Mouse (Mus musculus): ENCODE data around the gene Igf2r. TPM values are rescaled to one million over a fixed set of nuclear protein-coding genes. Genes with fewer than 3 reads are reported as not detected.

Gene Igf2r
- polyA plus RNA-seq, 1 experiment = 8.3 TPM

- Histone ChIP-seq H3K4me3 (replicated peaks; ENCODE audit: control insufficient read depth, low read depth, low read length) (no peak overlapping the region), H3K27ac (ENCODE audit: control insufficient read depth, insufficient read depth, low read depth, low read length, poor library complexity) (no peak overlapping the region), H3K4me1 (ENCODE audit: control insufficient read depth, insufficient read depth, low read length) (peaks cover 1% of the 10 kb centered on the region; the same call in 1 of the 2 replicates)
- no peak for TF ChIP-seq CTCF (IDR thresholded peaks at IDR 0.05; ENCODE audit: control insufficient read depth, insufficient read depth, low read length)
- no peak for TF ChIP-seq POLR2A (IDR thresholded peaks at IDR 0.05; ENCODE audit: borderline replicate concordance, control insufficient read depth, low read depth, low read length)
Observed at GRCm38 (mm10) chr17:12712191-12712590, 57.3 kb downstream of the Igf2r start.

GRCm38 (mm10) chr17:12710976-12711375 lies 58.5 kb downstream of the Igf2r start:
- TF ChIP-seq CTCF (IDR thresholded peaks at IDR 0.05; ENCODE audit: control insufficient read depth, insufficient read depth, low read length) (no peak), POLR2A (IDR thresholded peaks at IDR 0.05; ENCODE audit: borderline replicate concordance, control insufficient read depth, low read depth, low read length) (no peak)
- peaks cover 1% of the 10 kb centered on the region; the same call in 1 of the 2 replicates for H3K4me1 ChIP-seq (ENCODE audit: control insufficient read depth, insufficient read depth, low read length)
- H3K27ac ChIP-seq (ENCODE audit: control insufficient read depth, insufficient read depth, low read depth, low read length, poor library complexity) = no peak overlapping the region
- H3K4me3 ChIP-seq (replicated peaks; ENCODE audit: control insufficient read depth, low read depth, low read length) = no peak overlapping the region
- WGBS = 86% methylated on average over 2 of the region's 2 CpGs

GRCm38 (mm10) chr17:12710050-12710780 lies 59.2 kb downstream of the Igf2r start:
- Histone ChIP-seq H3K4me1 (ENCODE audit: control insufficient read depth, insufficient read depth, low read length) (peaks cover 1% of the 10 kb centered on the region; the same call in 1 of the 2 replicates), H3K27ac (ENCODE audit: control insufficient read depth, insufficient read depth, low read depth, low read length, poor library complexity) (no peak overlapping the region), H3K4me3 (replicated peaks; ENCODE audit: control insufficient read depth, low read depth, low read length) (no peak overlapping the region)
- no peak for TF ChIP-seq CTCF (IDR thresholded peaks at IDR 0.05; ENCODE audit: control insufficient read depth, insufficient read depth, low read length)
- TF ChIP-seq POLR2A (IDR thresholded peaks at IDR 0.05; ENCODE audit: borderline replicate concordance, control insufficient read depth, low read depth, low read length) = no peak
- 18% methylated on average over 13 of the region's 13 CpGs for WGBS

GRCm38 (mm10) chr17:12708398-12708797 lies 61.1 kb downstream of the Igf2r start:
- TF ChIP-seq POLR2A (IDR thresholded peaks at IDR 0.05; ENCODE audit: borderline replicate concordance, control insufficient read depth, low read depth, low read length) (no peak), CTCF (IDR thresholded peaks at IDR 0.05; ENCODE audit: control insufficient read depth, insufficient read depth, low read length) (no peak)
- no peak overlapping the region for H3K4me3 ChIP-seq (replicated peaks; ENCODE audit: control insufficient read depth, low read depth, low read length)
- H3K27ac ChIP-seq (ENCODE audit: control insufficient read depth, insufficient read depth, low read depth, low read length, poor library complexity) = no peak overlapping the region
- H3K4me1 ChIP-seq (ENCODE audit: control insufficient read depth, insufficient read depth, low read length) = no peaks in the 10 kb centered on the region; the same call in 1 of the 2 replicates
- 85% methylated on average over 3 of the region's 3 CpGs for WGBS

GRCm38 (mm10) chr17:12706590-12707049 lies 62.8 kb downstream of the Igf2r start:
- Histone ChIP-seq H3K27ac (ENCODE audit: control insufficient read depth, insufficient read depth, low read depth, low read length, poor library complexity) (no peak overlapping the region), H3K4me3 (replicated peaks; ENCODE audit: control insufficient read depth, low read depth, low read length) (no peak overlapping the region), H3K4me1 (ENCODE audit: control insufficient read depth, insufficient read depth, low read length) (no peaks in the 10 kb centered on the region; the same call in 1 of the 2 replicates)
- TF ChIP-seq POLR2A (IDR thresholded peaks at IDR 0.05; ENCODE audit: borderline replicate concordance, control insufficient read depth, low read depth, low read length) (no peak), CTCF (IDR thresholded peaks at IDR 0.05; ENCODE audit: control insufficient read depth, insufficient read depth, low read length) (no peak)
- WGBS = 80% methylated on average over 10 of the region's 10 CpGs

GRCm38 (mm10) chr17:12702901-12703300 lies 66.6 kb downstream of the Igf2r start:
- H3K4me3 ChIP-seq (replicated peaks; ENCODE audit: control insufficient read depth, low read depth, low read length) = no peak overlapping the region
- H3K4me1 ChIP-seq (ENCODE audit: control insufficient read depth, insufficient read depth, low read length) = no peaks in the 10 kb centered on the region; the same call in 1 of the 2 replicates
- no peak overlapping the region for H3K27ac ChIP-seq (ENCODE audit: control insufficient read depth, insufficient read depth, low read depth, low read length, poor library complexity)
- TF ChIP-seq POLR2A (IDR thresholded peaks at IDR 0.05; ENCODE audit: borderline replicate concordance, control insufficient read depth, low read depth, low read length) (no peak), CTCF (IDR thresholded peaks at IDR 0.05; ENCODE audit: control insufficient read depth, insufficient read depth, low read length) (no peak)
- 80% methylated on average over 5 of the region's 5 CpGs for WGBS

GRCm38 (mm10) chr17:12700373-12700772 lies 69.1 kb downstream of the Igf2r start:
- no peak overlapping the region for H3K4me3 ChIP-seq (replicated peaks; ENCODE audit: control insufficient read depth, low read depth, low read length)
- TF ChIP-seq POLR2A (IDR thresholded peaks at IDR 0.05; ENCODE audit: borderline replicate concordance, control insufficient read depth, low read depth, low read length) = no peak
- TF ChIP-seq CTCF (IDR thresholded peaks at IDR 0.05; ENCODE audit: control insufficient read depth, insufficient read depth, low read length) = no peak

GRCm38 (mm10) chr17:12691899-12692298 lies 77.6 kb downstream of the Igf2r start:
- no peaks in the 10 kb centered on the region for H3K4me1 ChIP-seq (ENCODE audit: control insufficient read depth, insufficient read depth, low read length)
- TF ChIP-seq CTCF (IDR thresholded peaks at IDR 0.05; ENCODE audit: control insufficient read depth, insufficient read depth, low read length) (no peak), POLR2A (IDR thresholded peaks at IDR 0.05; ENCODE audit: borderline replicate concordance, control insufficient read depth, low read depth, low read length) (no peak)
- no peak overlapping the region for H3K4me3 ChIP-seq (replicated peaks; ENCODE audit: control insufficient read depth, low read depth, low read length)
- no peak overlapping the region for H3K27ac ChIP-seq (ENCODE audit: control insufficient read depth, insufficient read depth, low read depth, low read length, poor library complexity)
- WGBS = 76% methylated on average over 7 of the region's 7 CpGs

More at GRCm38 (mm10) chr17:12700373-12700772, 69.1 kb downstream of the Igf2r start:
- 92% methylated on average over 6 of the region's 6 CpGs for WGBS
- Histone ChIP-seq H3K27ac (ENCODE audit: control insufficient read depth, insufficient read depth, low read depth, low read length, poor library complexity) (no peak overlapping the region), H3K4me1 (ENCODE audit: control insufficient read depth, insufficient read depth, low read length) (no peaks in the 10 kb centered on the region; the same call in 1 of the 2 replicates)

Measured in bone marrow, adult 2 months (tissue).